Mouse (Mus musculus) ES-E14 (cell line): ENCODE measurements at regions not wholly inside any gene's neighbourhood (a gene's known extent, or its start where the extent isn't known, plus 50 kb on each side); places are given as distances from the start of the nearest gene placed in this dataset.

Experiments used
- DNase-seq: peaks from one replicate; pipeline ENCODE4 v3.0.0-alpha.2; 2013; ENCODE audit warnings: low read depth, low spot score
- H3K27ac ChIP-seq: 2 replicates; pipeline ENCODE4 v1.5.1; 2012; ENCODE audit warnings: low read depth, mild to moderate bottlenecking, low read length, moderate library complexity, mixed read lengths; ENCODE audit not compliant: poor library complexity, insufficient read depth, severe bottlenecking
- H3K36me3 ChIP-seq: 2 replicates; pipeline ENCODE4 v1.6.1; 2012; ENCODE audit warnings: mild to moderate bottlenecking, low read length, moderate library complexity, mixed read lengths; ENCODE audit not compliant: control insufficient read depth, poor library complexity, insufficient read depth, severe bottlenecking
- H3K4me1 ChIP-seq, 2 experiments: fragments of 150-350 bp in 1 of 2; sonication (generic) in 1 of 2; 2 replicates each; pipeline ENCODE4 v1.6.1; 2012; ENCODE audit warnings: low read length in 2 of 2, mild to moderate bottlenecking in 1 of 2, mixed read lengths in 1 of 2; ENCODE audit not compliant: control insufficient read depth in 2 of 2, insufficient read depth in 2 of 2, poor library complexity in 1 of 2
- H3K4me3 ChIP-seq, 2 experiments: fragments of 150-350 bp in 1 of 2; sonication (generic) in 1 of 2; 2 replicates each; pipeline ENCODE4 v1.5.1; 2012; ENCODE audit warnings: low read length in 2 of 2, low read depth in 1 of 2, mild to moderate bottlenecking in 1 of 2, mixed read lengths in 1 of 2; ENCODE audit not compliant: insufficient read depth in 1 of 2, poor library complexity in 1 of 2, severe bottlenecking in 1 of 2
- H3K9ac ChIP-seq: 2 replicates; pipeline ENCODE4 v1.6.1; 2012; ENCODE audit warnings: low read depth, mild to moderate bottlenecking, low read length, mixed read lengths; ENCODE audit not compliant: poor library complexity, insufficient read depth, severe bottlenecking
- H3K9me3 ChIP-seq: fragments of 150-350 bp; sonication (generic); 2 replicates; pipeline ENCODE4 v1.6.1; 2012; ENCODE audit warnings: low read depth, mild to moderate bottlenecking, low read length; ENCODE audit not compliant: control insufficient read depth, insufficient read depth
- CHD2 ChIP-seq: IDR thresholded peaks from 2 replicates; pipeline ENCODE4 v1.6.1; 2014; ENCODE audit warnings: mild to moderate bottlenecking, low read depth, low read length, inconsistent platforms
- HCFC1 ChIP-seq: IDR thresholded peaks from 2 replicates; pipeline ENCODE4 v1.6.1; 2012; ENCODE audit warnings: low read length, inconsistent platforms, borderline replicate concordance; ENCODE audit not compliant: insufficient read depth
- MAFK ChIP-seq: IDR thresholded peaks from 2 replicates; pipeline ENCODE4 v1.6.1; 2014; ENCODE audit warnings: mild to moderate bottlenecking, low read depth, low read length, inconsistent platforms; ENCODE audit not compliant: insufficient read depth
- ZC3H11A ChIP-seq: IDR thresholded peaks from 2 replicates; pipeline ENCODE4 v1.6.1; 2012; ENCODE audit warnings: low read depth, mild to moderate bottlenecking, inconsistent platforms, low read length, borderline replicate concordance
- ZNF384 ChIP-seq: IDR thresholded peaks from 2 replicates; pipeline ENCODE4 v1.6.1; 2012; ENCODE audit warnings: low read depth, low read length, inconsistent platforms
- in situ Hi-C, 2 experiments: fragments of 600-800 bp; cut with MboI; formaldehyde crosslinking; loops; one replicate each; pipeline ENCODE4 v1.15.1; 2025; ENCODE audit warnings: low sequenced_read_pairs in 2 of 2, inconsistent platforms in 1 of 2; ENCODE audit not compliant: unreplicated experiment in 2 of 2

- no peaks in the 10 kb centered on the region for H3K36me3 ChIP-seq
- in situ Hi-C loops, result no loop called here
- H3K9me3 ChIP-seq, result no peaks in the 10 kb centered on the region
- peak overlapping the region; percentile 16; the same call in 1 of the 2 replicates for H3K27ac ChIP-seq
- H3K4me1 ChIP-seq, result peaks cover 22 to 23% of the 10 kb centered on the region in 2 experiments; a peak in 3 of 4 replicates
- H3K9ac ChIP-seq, result peak overlapping the region; percentile 64; the same call in 1 of the 2 replicates
- DNase-seq, result no peak
- no peak overlapping the region for H3K4me3 ChIP-seq
- TF ChIP-seq ZNF384 (no peak), MAFK (no peak), HCFC1 (no peak), CHD2 (no peak), ZC3H11A (no peak)
Observed at GRCm38 (mm10) chr8:88972993-88973690, 70.8 kb downstream of the Sall1 start.

GRCm38 (mm10) chr8:88958843-88959242 lies 85.1 kb downstream of the Sall1 start:
- in situ Hi-C loops, result no loop called here
- peaks cover 2% of the 10 kb centered on the region; the same call in 1 of the 2 replicates for H3K36me3 ChIP-seq
- no peak overlapping the region for H3K9ac ChIP-seq
- no peak overlapping the region for H3K4me3 ChIP-seq
- peaks cover 1 to 7% of the 10 kb centered on the region in 2 experiments; a peak in 3 of 4 replicates for H3K4me1 ChIP-seq
- no peak for DNase-seq
- no peak overlapping the region for H3K27ac ChIP-seq
- H3K9me3 ChIP-seq, result no peaks in the 10 kb centered on the region
- TF ChIP-seq ZC3H11A (no peak), MAFK (no peak), ZNF384 (no peak), CHD2 (no peak), HCFC1 (no peak)

GRCm38 (mm10) chr8:88953178-88953577 lies 90.8 kb downstream of the Sall1 start:
- TF ChIP-seq ZNF384 (no peak), HCFC1 (no peak), MAFK (no peak), ZC3H11A (no peak), CHD2 (no peak)

GRCm38 (mm10) chr8:88951829-88952155 lies 92.2 kb downstream of the Sall1 start:
- no peak for DNase-seq
- peaks cover 2% of the 10 kb centered on the region; the same call in 1 of the 2 replicates for H3K36me3 ChIP-seq
- H3K4me1 ChIP-seq, result peaks cover 25 to 30% of the 10 kb centered on the region in 2 experiments
- no peaks in the 10 kb centered on the region for H3K9me3 ChIP-seq
- no peak for TF ChIP-seq HCFC1
- in situ Hi-C loops, result no loop called here
- H3K9ac ChIP-seq, result peak overlapping the region; percentile 94; the same call in 1 of the 2 replicates
- peak overlapping the region; percentile 100 for H3K27ac ChIP-seq
- peak overlapping the region; percentile 15 to 40; a peak in 3 of 4 replicates for H3K4me3 ChIP-seq

More at GRCm38 (mm10) chr8:88953178-88953577, 90.8 kb downstream of the Sall1 start:
- Histone ChIP-seq H3K9ac (no peak overlapping the region), H3K4me3 (no peak overlapping the region), H3K27ac (peak overlapping the region; percentile 79), H3K4me1 (peaks cover 18 to 26% of the 10 kb centered on the region in 2 experiments), H3K36me3 (peaks cover 2% of the 10 kb centered on the region; the same call in 1 of the 2 replicates), H3K9me3 (no peaks in the 10 kb centered on the region)
- in situ Hi-C loops, result no loop called here
- peak; percentile 61 for DNase-seq
